31 mouse cellular contexts compared by ENCODE assay signal in genomic region chr10:42577525-42578280, GRCm38 (mm10). TPM values are rescaled to one million over a fixed set of nuclear protein-coding genes. Genes with fewer than 3 reads are reported as not detected.
DNase-seq lines count a peak whose midpoint lies in the region; ATAC-seq and TF ChIP-seq lines count a peak whose summit lies in the region.
"Had no signal": no experiment of that assay in that cellular context is flagged by ENCODE, and none has a peak within 500 bp of the region (broad histone marks: within the 10 kb centered on the region; RNA-seq: fewer than 3 reads in every experiment).

No protein-coding gene starts in this region.

- no peak overlapping the region for H3K27ac ChIP-seq in intestine, embryonic 14.5 days (ENCODE audit: low read depth)
- H3K27ac ChIP-seq in intestine, embryonic 15.5 days, result no peak overlapping the region
- peak overlapping the region; percentile 94; the same call in 1 of the 2 replicates for H3K27ac ChIP-seq in forebrain, embryonic 11.5 days (ENCODE audit: low read depth, low read length)
- no peak overlapping the region for H3K27ac ChIP-seq in forebrain, postnatal 0 days (ENCODE audit: low read depth, low read length)
- H3K27ac ChIP-seq in stomach, postnatal 0 days (replicated peaks), result no peak overlapping the region
- no peak overlapping the region for H3K27ac ChIP-seq in cerebellum, adult 2 months (ENCODE audit: insufficient read depth, low read length)
- H3K27ac ChIP-seq: gastrocnemius, adult 2 months; heart, embryonic 15.5 days; hindbrain, embryonic 15.5 days; liver, embryonic 15.5 days; lung, embryonic 15.5 days had no signal

- TF ChIP-seq CTCF in forebrain, postnatal 0 days (IDR thresholded peaks at IDR 0.05; ENCODE audit: low read depth), result no peak
- no peak for TF ChIP-seq CTCF in stomach, postnatal 0 days (IDR thresholded peaks at IDR 0.05; ENCODE audit: low read depth)
- TF ChIP-seq CTCF in cerebellum, adult 2 months (IDR thresholded peaks at IDR 0.05; ENCODE audit: borderline replicate concordance, insufficient read depth, low read depth, low read length), result no peak

- peak; percentile 53 for DNase-seq in intestine, embryonic 14.5 days (ENCODE audit: low spot score)
- DNase-seq in Muller cell, postnatal 12 days (ENCODE audit: inconsistent ontology term), result peak; percentile 58
- peak; percentile 55 for DNase-seq in forebrain, embryonic 11.5 days (ENCODE audit: low spot score)
- DNase-seq in forebrain, postnatal 0 days, result no peak
- no peak for DNase-seq in stomach, postnatal 0 days (ENCODE audit: low spot score)
- no peak for DNase-seq in cerebellum, adult 2 months
- DNase-seq in kidney, postnatal 10 days, result no peak
- DNase-seq: cerebellum, adult 11-12 months; cerebellum, postnatal 25 days; gastrocnemius, adult 2 months; heart, postnatal 36 days; kidney, postnatal 36 days; layer of hippocampus, adult 9-11 months; liver; lung, postnatal 36 days; right cerebral cortex, postnatal 14 days had no signal

- H3K36me3 ChIP-seq in intestine, embryonic 14.5 days (ENCODE audit: control insufficient read depth, insufficient read depth, low read length), result no peaks in the 10 kb centered on the region
- H3K36me3 ChIP-seq in intestine, embryonic 15.5 days, result no peaks in the 10 kb centered on the region
- no peaks in the 10 kb centered on the region; the same call in 1 of the 2 replicates for H3K36me3 ChIP-seq in forebrain, embryonic 11.5 days (ENCODE audit: control insufficient read depth, insufficient read depth, low read length)
- no peaks in the 10 kb centered on the region for H3K36me3 ChIP-seq in forebrain, postnatal 0 days (ENCODE audit: insufficient read depth)
- no peaks in the 10 kb centered on the region for H3K36me3 ChIP-seq in stomach, postnatal 0 days (ENCODE audit: control insufficient read depth, insufficient read depth, low read length)
- H3K36me3 ChIP-seq: heart, embryonic 15.5 days; hindbrain, embryonic 15.5 days; liver, embryonic 15.5 days; lung, embryonic 15.5 days had no signal

- H3K4me2 ChIP-seq in intestine, embryonic 14.5 days (ENCODE audit: low read length), result no peak overlapping the region
- no peak overlapping the region for H3K4me2 ChIP-seq in intestine, embryonic 15.5 days (replicated peaks)
- peak overlapping the region; percentile 92 for H3K4me2 ChIP-seq in forebrain, embryonic 11.5 days (ENCODE audit: low read depth, low read length, severe bottlenecking)
- H3K4me2 ChIP-seq in forebrain, postnatal 0 days (ENCODE audit: low read depth), result peak overlapping the region; percentile 75
- no peak overlapping the region for H3K4me2 ChIP-seq in stomach, postnatal 0 days (replicated peaks; ENCODE audit: low read depth)
- H3K4me2 ChIP-seq: heart, embryonic 15.5 days; hindbrain, embryonic 15.5 days; liver, embryonic 15.5 days; lung, embryonic 15.5 days had no signal

- no peak overlapping the region for H3K9ac ChIP-seq in intestine, embryonic 14.5 days (ENCODE audit: low read length)
- no peak overlapping the region for H3K9ac ChIP-seq in intestine, embryonic 15.5 days
- H3K9ac ChIP-seq in forebrain, embryonic 11.5 days (ENCODE audit: low read length), result peak overlapping the region; percentile 99
- no peak overlapping the region for H3K9ac ChIP-seq in forebrain, postnatal 0 days
- H3K9ac ChIP-seq in stomach, postnatal 0 days (ENCODE audit: low read length), result no peak overlapping the region
- H3K9ac ChIP-seq: heart, embryonic 15.5 days; hindbrain, embryonic 15.5 days; liver, embryonic 15.5 days; lung, embryonic 15.5 days had no signal

- WGBS in intestine, embryonic 14.5 days, result 2% methylated on average over 15 of the region's 15 CpGs
- 2% methylated on average over 15 of the region's 15 CpGs for WGBS in intestine, embryonic 15.5 days
- WGBS in forebrain, embryonic 11.5 days, result 1% methylated on average over 15 of the region's 15 CpGs
- WGBS in forebrain, postnatal 0 days, result 12% methylated on average over 15 of the region's 15 CpGs
- WGBS in stomach, postnatal 0 days, result 3% methylated on average over 15 of the region's 15 CpGs
- 5% methylated on average over 15 of the region's 15 CpGs for WGBS in cerebellum, adult 2 months

- TF ChIP-seq POLR2A in cerebellum, adult 2 months (IDR thresholded peaks at IDR 0.05; ENCODE audit: borderline replicate concordance, insufficient read depth, low read length), result no peak

- H3K4me1 ChIP-seq in intestine, embryonic 14.5 days (replicated peaks; ENCODE audit: control insufficient read depth, insufficient read depth, low read length), result no peaks in the 10 kb centered on the region
- H3K4me1 ChIP-seq in intestine, embryonic 15.5 days (replicated peaks), result peaks cover 7% of the 10 kb centered on the region
- peaks cover 41% of the 10 kb centered on the region for H3K4me1 ChIP-seq in forebrain, embryonic 11.5 days (replicated peaks; ENCODE audit: control insufficient read depth, insufficient read depth, low read length)
- H3K4me1 ChIP-seq in forebrain, postnatal 0 days (ENCODE audit: insufficient read depth), result peaks cover 14% of the 10 kb centered on the region
- no peaks in the 10 kb centered on the region for H3K4me1 ChIP-seq in stomach, postnatal 0 days (replicated peaks; ENCODE audit: control insufficient read depth, insufficient read depth)
- H3K4me1 ChIP-seq in cerebellum, adult 2 months (ENCODE audit: control insufficient read depth, insufficient read depth, low read length), result no peaks in the 10 kb centered on the region

- no peaks in the 10 kb centered on the region for H3K9me3 ChIP-seq in intestine, embryonic 14.5 days (ENCODE audit: control insufficient read depth, low read length)
- no peaks in the 10 kb centered on the region for H3K9me3 ChIP-seq in intestine, embryonic 15.5 days
- H3K9me3 ChIP-seq in forebrain, embryonic 11.5 days (ENCODE audit: control insufficient read depth, low read length), result no peaks in the 10 kb centered on the region
- no peaks in the 10 kb centered on the region for H3K9me3 ChIP-seq in forebrain, postnatal 0 days (ENCODE audit: low read length)
- H3K9me3 ChIP-seq in stomach, postnatal 0 days (ENCODE audit: control insufficient read depth, low read length), result no peaks in the 10 kb centered on the region
- H3K9me3 ChIP-seq: heart, embryonic 15.5 days; hindbrain, embryonic 15.5 days; liver, embryonic 15.5 days; lung, embryonic 15.5 days had no signal

- TF ChIP-seq EP300 in stomach, postnatal 0 days (optimal IDR thresholded peaks at IDR 0.05), result no peak

- no peak for ATAC-seq in intestine, embryonic 14.5 days (replicated peaks; ENCODE audit: low FRiP score, low TSS enrichment, low read depth)
- ATAC-seq in intestine, embryonic 15.5 days, result no peak
- ATAC-seq in forebrain, embryonic 11.5 days (replicated peaks; ENCODE audit: low FRiP score), result no peak
- ATAC-seq in forebrain, postnatal 0 days, result no peak
- no peak for ATAC-seq in stomach, postnatal 0 days (ENCODE audit: low FRiP score, low TSS enrichment)
- ATAC-seq: intestine, embryonic 16.5 days; Patski had no signal

- H3K27me3 ChIP-seq in intestine, embryonic 14.5 days (replicated peaks; ENCODE audit: control insufficient read depth, insufficient read depth, low read length), result peaks cover 100% of the 10 kb centered on the region
- H3K27me3 ChIP-seq in intestine, embryonic 15.5 days (replicated peaks), result peaks cover 93% of the 10 kb centered on the region
- peaks cover 6% of the 10 kb centered on the region for H3K27me3 ChIP-seq in forebrain, embryonic 11.5 days (ENCODE audit: control insufficient read depth, insufficient read depth, low read length)
- peaks cover 20% of the 10 kb centered on the region for H3K27me3 ChIP-seq in forebrain, postnatal 0 days (ENCODE audit: insufficient read depth, low read length)
- peaks cover 42% of the 10 kb centered on the region for H3K27me3 ChIP-seq in stomach, postnatal 0 days (ENCODE audit: control insufficient read depth, insufficient read depth, low read length)
- peaks cover 17% of the 10 kb centered on the region for H3K27me3 ChIP-seq in cerebellum, adult 2 months (ENCODE audit: control insufficient read depth, insufficient read depth, low read length)

- H3K4me3 ChIP-seq in intestine, embryonic 14.5 days (ENCODE audit: low read depth, low read length), result no peak overlapping the region
- no peak overlapping the region for H3K4me3 ChIP-seq in intestine, embryonic 15.5 days (replicated peaks)
- H3K4me3 ChIP-seq in forebrain, embryonic 11.5 days (ENCODE audit: low read depth, low read length), result peak overlapping the region; percentile 74
- H3K4me3 ChIP-seq in forebrain, postnatal 0 days (ENCODE audit: low read depth, low read length), result peak overlapping the region; percentile 2; the same call in 1 of the 2 replicates
- no peak overlapping the region for H3K4me3 ChIP-seq in stomach, postnatal 0 days (ENCODE audit: low read depth, low read length)
- no peak overlapping the region for H3K4me3 ChIP-seq in cerebellum, adult 2 months (replicated peaks; ENCODE audit: insufficient read depth, low read depth, low read length)
- H3K4me3 ChIP-seq: gastrocnemius, adult 2 months; heart, embryonic 15.5 days; hindbrain, embryonic 15.5 days; liver, embryonic 15.5 days; lung, embryonic 15.5 days; megakaryocyte, embryonic 14.5 days had no signal

RNA-seq across cellular contexts. Expression of gene Nr2e1, which starts 5.7 kb away (rescaled TPM):
- not detected in 2 replicates for polyA plus RNA-seq in intestine, embryonic 14.5 days (2014; fragmentation: Nextera tagmentation; extraction: Ambion mirVana)
- polyA plus RNA-seq in intestine, embryonic 15.5 days (2015; fragmentation: Nextera tagmentation; extraction: Ambion mirVana), result 0.05 TPM in 1 of 2 replicates, not detected in the other
- 117 and 119 TPM in 2 replicates for polyA plus RNA-seq in forebrain, embryonic 11.5 days (2014; fragmentation: Nextera tagmentation; extraction: Ambion mirVana)
- 3.9 and 6.2 TPM in 2 replicates for total RNA-seq in forebrain, postnatal 0 days (2014; rRNA removed)
- polyA plus RNA-seq in forebrain, postnatal 0 days (2015; fragmentation: Nextera tagmentation; extraction: Ambion mirVana), result 8.3 and 10.2 TPM in 2 replicates
- 0.04 TPM in 1 of 2 replicates, not detected in the other for polyA plus RNA-seq in stomach, postnatal 0 days (2015; fragmentation: Nextera tagmentation; extraction: Ambion mirVana)
- polyA plus RNA-seq in cerebellum, adult 2 months (2012; rRNA removed), result 0.14 and 0.20 TPM in 2 replicates
- total RNA-seq: adrenal gland, adult 18-20 months; adrenal gland, postnatal 4 days; ES-E14; gastrocnemius, adult 2 months; gastrocnemius, postnatal 4 days; heart, postnatal 36 days had no signal
- polyA plus RNA-seq: heart, embryonic 15.5 days; intestine, embryonic 16.5 days; kidney, embryonic 14.5 days; liver, embryonic 15.5 days; lung, embryonic 15.5 days; neural tube, embryonic 14.5 days; Patski; thymus, postnatal 0 days had no signal

RNA-seq across cellular contexts. Expression of gene Ostm1, which starts 5.9 kb away (rescaled TPM):
- 13.0 and 13.7 TPM in 2 replicates for polyA plus RNA-seq in intestine, embryonic 14.5 days (2014; fragmentation: Nextera tagmentation; extraction: Ambion mirVana)
- 14.5 and 16.3 TPM in 2 replicates for polyA plus RNA-seq in intestine, embryonic 15.5 days (2015; fragmentation: Nextera tagmentation; extraction: Ambion mirVana)
- polyA plus RNA-seq in forebrain, embryonic 11.5 days (2014; fragmentation: Nextera tagmentation; extraction: Ambion mirVana), result 54.6 and 59.0 TPM in 2 replicates
- 42.9 and 44.6 TPM in 2 replicates for total RNA-seq in forebrain, postnatal 0 days (2014; rRNA removed)
- polyA plus RNA-seq in forebrain, postnatal 0 days (2015; fragmentation: Nextera tagmentation; extraction: Ambion mirVana), result 35.2 and 39.2 TPM in 2 replicates
- 13.0 and 13.5 TPM in 2 replicates for polyA plus RNA-seq in stomach, postnatal 0 days (2015; fragmentation: Nextera tagmentation; extraction: Ambion mirVana)
- 40.1 and 41.7 TPM in 2 replicates for polyA plus RNA-seq in cerebellum, adult 2 months (2012; rRNA removed)

Comparison
In these comparisons a context has a peak if more than half of its experiments do, and no peak if none do; other contexts are left out.
1. DNase-seq: peak in intestine, embryonic 14.5 days (single experiment), Muller cell, postnatal 12 days (single experiment) and forebrain, embryonic 11.5 days (single experiment); none in forebrain, postnatal 0 days (single experiment), stomach, postnatal 0 days (single experiment), cerebellum, adult 2 months (0 of 2) and kidney, postnatal 10 days (single experiment).
2. RNA of gene Nr2e1, which starts 5.7 kb away (polyA plus RNA-seq): 117 to 119 TPM in forebrain, embryonic 11.5 days; 8.3 to 10.2 TPM in forebrain, postnatal 0 days, 0.14 to 0.20 TPM in cerebellum, adult 2 months, not detected in intestine, embryonic 14.5 days, 0.05 TPM in intestine, embryonic 15.5 days and 0.04 TPM in stomach, postnatal 0 days; every median in the first group is over 10 times any median in the second.
3. H3K4me2 ChIP-seq: peak in forebrain, embryonic 11.5 days (single experiment) and forebrain, postnatal 0 days (single experiment); none in intestine, embryonic 14.5 days (single experiment), intestine, embryonic 15.5 days (single experiment) and stomach, postnatal 0 days (single experiment).
4. H3K4me3 ChIP-seq: peak in forebrain, embryonic 11.5 days (single experiment) and forebrain, postnatal 0 days (single experiment); none in intestine, embryonic 14.5 days (single experiment), intestine, embryonic 15.5 days (single experiment), stomach, postnatal 0 days (single experiment) and cerebellum, adult 2 months (single experiment).